Mouse (Mus musculus) megakaryocyte-erythroid progenitor cell, adult 5-6 weeks (primary cell): ENCODE measurements around the gene Csf1. TPM values are rescaled to one million over a fixed set of nuclear protein-coding genes. Genes with fewer than 3 reads are reported as not detected.
A peak's percentile ranks its signal among the peaks of the same experiment; 100 is the strongest.

Source experiments
- ATAC-seq: replicated peaks from 2 replicates; pipeline ENCODE4 v1.8.0; 2016; ENCODE audit warnings: mild to moderate bottlenecking, inconsistent platforms; ENCODE audit not compliant: severe bottlenecking, poor library complexity, low FRiP score, low TSS enrichment
- total RNA-seq, 2 experiments: library from RNA; stranded (forward) in 1 of 2; stranded (reverse) in 1 of 2; fragments of 200-1000, 215-1000 nt in 1 of 2; fragments of >200 nt in 1 of 2; fragmentation: Nextera tagmentation in 1 of 2; gene quantifications; 2 replicates each; pipeline ENCODE4 v1.2.3; 2014 to 2017

The Csf1 gene
- total RNA-seq (2014; fragmentation: Nextera tagmentation) (0.35 TPM in 1 of 2 replicates, not detected in the other), total RNA-seq (2017) (0.50 TPM in 1 of 2 replicates, not detected in the other)

GRCm38 (mm10) chr3:107759929-107760581 is at the start of gene Csf1:
Gene Csf1 (minus strand): TSS chr3:107760469.
- peak; percentile 85 for ATAC-seq

DNA sequence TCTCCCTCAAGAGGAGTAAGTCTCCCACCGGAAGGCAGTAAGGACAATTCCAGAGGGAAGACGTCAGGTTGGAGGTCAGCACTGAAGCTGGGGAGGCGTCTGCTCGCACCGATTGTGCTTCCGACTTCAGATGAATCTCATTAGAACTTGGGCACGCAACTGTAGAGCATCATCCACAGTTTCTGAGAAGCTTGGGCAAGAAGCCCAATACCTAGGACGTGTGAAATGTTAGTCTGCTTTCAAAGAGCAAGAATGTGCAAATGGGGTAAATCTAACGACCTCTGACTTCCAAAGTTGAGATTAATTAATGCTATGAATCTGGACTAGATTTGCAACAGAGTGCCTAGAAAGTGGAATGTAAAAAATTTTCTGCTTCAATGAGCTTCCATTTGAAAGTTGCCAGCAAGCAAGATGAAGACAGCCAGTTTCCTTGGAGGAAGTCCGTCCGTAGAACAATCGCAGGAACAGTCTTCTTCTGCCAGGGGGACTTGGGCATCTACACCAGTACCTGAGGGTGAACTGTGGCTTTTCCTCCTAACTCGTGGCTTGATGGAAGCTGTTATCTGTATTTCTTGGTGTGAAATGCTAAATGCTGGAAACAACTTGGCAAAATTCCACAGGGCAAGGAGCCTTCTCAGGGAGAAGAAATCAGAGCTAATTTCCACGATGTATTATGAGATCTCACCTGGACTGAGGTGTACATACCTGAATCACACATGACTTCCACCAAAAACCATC is 47.9 kb upstream of the Csf1 start:
- no peak for ATAC-seq

GRCm38 (mm10) chr3:107807386-107807974 is 47.2 kb upstream of the Csf1 start:
- no peak for ATAC-seq

DNA sequence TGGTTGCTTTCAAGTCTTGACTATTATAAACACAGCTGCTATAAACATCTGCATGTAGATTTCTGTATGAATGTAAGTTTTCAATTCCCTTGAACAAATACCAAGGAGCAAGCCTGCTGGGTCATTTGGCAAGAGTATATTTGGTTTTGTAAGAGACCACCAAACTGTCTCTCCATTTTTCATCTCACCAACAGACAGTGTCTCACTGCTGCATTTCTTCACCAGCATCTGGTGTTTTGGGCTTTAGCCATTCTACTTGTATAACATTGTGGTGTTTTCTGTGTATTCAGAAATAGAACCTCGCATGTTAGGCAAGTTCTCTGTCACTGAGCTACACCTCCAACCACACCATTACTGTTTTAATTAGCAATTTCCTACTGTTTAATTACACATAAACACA is 46.6 kb upstream of the Csf1 start:
- ATAC-seq: no peak

GRCm38 (mm10) chr3:107804799-107805198 is 44.5 kb upstream of the Csf1 start:
- ATAC-seq: no peak

DNA sequence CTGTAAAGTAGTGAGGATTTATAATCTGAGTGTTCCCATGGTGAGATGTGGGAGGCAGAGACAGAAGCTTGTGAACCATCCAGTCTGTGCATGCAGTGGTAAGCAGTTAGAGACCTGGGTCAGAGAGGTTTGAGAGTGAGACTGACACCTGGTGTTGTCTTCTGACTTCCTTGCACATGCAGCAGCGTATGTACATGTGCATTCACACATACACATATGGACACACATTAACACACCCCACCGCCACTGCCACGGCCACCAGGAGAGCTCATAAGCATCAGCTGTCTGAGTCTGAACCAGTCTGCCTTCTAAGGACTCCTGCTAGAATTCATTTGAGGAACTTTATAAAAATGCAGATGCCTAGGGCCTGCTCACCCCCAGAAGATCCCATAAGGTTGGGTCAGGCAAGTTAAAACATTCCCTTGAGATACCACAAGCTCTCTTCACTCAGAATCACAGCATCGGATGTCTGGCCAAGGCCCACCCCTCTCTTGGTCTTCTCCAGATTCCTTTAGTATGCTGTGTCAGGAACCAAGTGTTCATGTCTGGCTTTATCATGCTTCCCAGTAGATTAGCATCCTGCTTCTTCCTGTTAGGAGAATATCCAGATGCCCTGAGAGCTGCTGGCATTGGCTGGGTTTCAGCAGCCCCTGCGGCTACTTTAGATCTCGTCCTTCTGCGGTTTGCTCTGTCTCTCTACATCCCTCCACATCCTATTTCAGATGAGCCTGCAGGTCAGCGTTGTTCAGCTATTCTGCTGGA is 42.1 kb upstream of the Csf1 start:
- ATAC-seq: no peak

DNA sequence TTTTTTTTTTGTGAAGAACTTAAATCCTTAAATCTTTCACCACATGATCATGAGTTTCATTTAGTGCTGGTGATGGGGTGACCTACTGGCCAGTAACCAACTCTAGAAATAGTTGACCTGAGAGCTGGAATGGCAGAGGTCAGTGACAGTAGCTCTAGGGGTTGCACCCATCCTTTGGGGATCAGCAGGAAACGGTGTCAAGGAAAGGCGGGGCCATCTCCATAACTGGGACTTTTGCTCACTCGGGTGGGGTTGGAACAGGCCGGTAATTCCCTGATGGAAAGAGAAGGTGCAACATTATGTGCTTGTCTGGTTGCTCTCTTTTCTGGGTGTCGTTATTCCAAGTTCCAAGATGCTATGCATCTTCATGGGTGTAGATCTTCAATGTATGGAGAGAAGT is 38.7 kb upstream of the Csf1 start:
- ATAC-seq: no peak

GRCm38 (mm10) chr3:107796191-107796983 is 36.1 kb upstream of the Csf1 start:
- no peak for ATAC-seq

DNA sequence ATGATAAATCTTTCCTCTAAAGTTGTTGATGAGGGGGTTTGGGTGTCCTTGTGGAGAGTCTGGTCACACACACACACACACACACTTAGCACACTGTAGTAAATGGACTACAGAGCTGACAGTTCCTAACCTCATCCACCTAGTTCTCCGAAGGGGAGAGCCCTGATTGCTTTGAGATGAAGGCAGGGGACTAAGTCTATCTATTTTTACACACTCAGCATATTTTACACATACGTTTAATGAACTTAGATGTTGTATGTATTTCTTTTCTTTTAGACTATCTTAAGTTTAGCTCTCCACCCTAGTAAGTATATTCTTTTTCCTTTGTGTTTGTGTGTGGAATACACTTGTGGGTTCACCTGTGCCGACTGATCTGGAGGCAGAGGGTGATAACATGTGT is 34.6 kb upstream of the Csf1 start:
- ATAC-seq: no peak

GRCm38 (mm10) chr3:107793300-107794201 is 33.3 kb upstream of the Csf1 start:
- ATAC-seq: no peak

DNA sequence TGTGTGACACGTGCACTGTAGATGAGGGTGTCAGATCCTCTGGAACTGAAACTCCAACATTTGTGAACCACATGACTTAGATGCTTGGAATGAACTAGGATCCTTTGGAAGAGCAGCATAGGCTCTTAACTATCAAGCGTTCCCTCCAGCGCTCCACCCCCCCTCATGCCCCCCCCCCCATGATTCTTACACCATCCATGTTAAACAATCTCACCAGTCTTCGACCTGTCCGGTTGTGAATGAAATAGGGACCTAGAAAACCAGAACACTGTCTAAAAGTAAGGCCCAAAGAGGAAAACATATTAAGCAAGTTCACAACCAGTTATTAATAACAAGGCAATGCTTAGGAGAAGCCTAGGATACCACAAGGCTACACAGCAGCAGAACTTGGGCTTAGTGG is 32.5 kb upstream of the Csf1 start:
- ATAC-seq: no peak

GRCm38 (mm10) chr3:107790766-107791303 is 30.6 kb upstream of the Csf1 start:
- no peak for ATAC-seq

DNA sequence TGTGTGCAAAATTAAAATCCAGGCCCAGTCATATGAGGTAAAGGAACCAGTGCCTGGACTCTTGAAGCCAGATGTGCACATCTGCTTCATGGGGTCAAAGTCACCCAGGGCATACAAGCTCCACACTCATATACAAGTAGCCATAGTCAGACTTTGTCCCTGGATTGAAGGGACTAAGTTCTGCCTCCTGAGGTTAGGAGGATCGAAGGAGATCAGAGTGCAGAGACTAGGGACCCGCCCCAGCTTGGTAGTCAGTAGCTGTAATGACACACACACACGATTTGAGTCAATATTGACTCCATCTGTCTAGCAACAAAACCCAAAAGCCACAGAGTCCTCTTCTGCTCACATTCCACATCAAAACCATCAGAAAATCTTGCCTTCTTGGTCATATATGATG is 30.0 kb upstream of the Csf1 start:
- no peak for ATAC-seq

- ATAC-seq: no peak
Measured at GRCm38 (mm10) chr3:107788885-107789284, 28.6 kb upstream of the Csf1 start.

DNA sequence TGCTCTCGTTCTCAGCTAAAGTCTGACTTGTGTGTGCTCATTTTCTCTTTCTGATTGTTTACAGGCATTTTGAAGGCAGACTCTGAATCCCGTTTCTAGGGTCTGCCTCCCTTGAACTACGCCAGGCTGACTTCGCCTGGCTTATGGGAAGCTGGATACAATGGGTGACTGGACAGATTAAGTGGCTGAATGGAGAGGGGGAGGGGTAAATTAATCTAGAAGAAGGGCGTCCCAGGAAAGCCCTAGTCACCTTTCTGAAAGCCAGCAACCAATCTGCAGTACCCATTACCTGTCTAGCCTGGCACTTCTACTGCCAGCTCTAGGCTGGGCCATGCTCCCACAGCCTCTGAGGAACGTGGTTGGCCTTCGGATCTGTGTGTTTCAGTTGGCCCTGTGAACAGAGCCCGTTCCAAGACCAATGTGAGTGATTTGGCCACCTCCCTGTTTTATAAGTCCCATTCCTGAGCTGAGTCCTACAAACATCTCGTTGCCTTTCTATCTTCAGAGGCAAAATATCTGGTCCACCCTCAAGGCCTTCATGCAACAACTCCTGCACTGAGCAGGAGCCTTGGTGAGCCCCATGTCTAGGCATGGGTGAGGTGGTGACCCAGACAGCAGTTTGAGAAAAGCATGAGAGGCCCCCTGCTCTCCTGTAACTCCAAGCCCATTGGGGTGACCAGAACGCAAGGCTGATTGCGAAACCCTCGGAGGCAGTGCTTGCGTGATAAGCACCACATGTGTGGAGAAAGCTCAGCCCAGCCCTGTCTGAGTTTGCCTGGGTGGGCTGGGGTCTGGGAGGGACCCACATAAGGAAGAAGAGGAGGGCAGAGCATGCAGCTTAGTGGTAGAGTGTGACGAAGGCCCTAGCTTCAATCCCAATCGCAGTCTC is 27.6 kb upstream of the Csf1 start:
- ATAC-seq: no peak

GRCm38 (mm10) chr3:107786980-107787612 is 26.8 kb upstream of the Csf1 start:
- ATAC-seq: no peak

- no peak for ATAC-seq
Measured at GRCm38 (mm10) chr3:107786344-107786743, 26.1 kb upstream of the Csf1 start.
